Mouse (Mus musculus) forebrain, embryonic 10.5 days (tissue): Measurements from ENCODE around the gene Prlh. TPM values are rescaled to one million over a fixed set of nuclear protein-coding genes. Genes with fewer than 3 reads are reported as not detected.

ENCODE experiments used
- DNase-seq: peaks from one replicate; pipeline ENCODE4 v3.0.0-alpha.2; 2017; ENCODE audit warnings: low spot score; ENCODE audit errors: extremely low spot score
- H3K27ac ChIP-seq: fragments of 300-500 bp; sonication (generic); 2 replicates; pipeline ENCODE4 v1.5.1; 2016; ENCODE audit warnings: mild to moderate bottlenecking
- H3K27me3 ChIP-seq: fragments of 300-500 bp; sonication (generic); 2 replicates; pipeline ENCODE4 v1.6.1; 2016; ENCODE audit warnings: mild to moderate bottlenecking; ENCODE audit not compliant: poor library complexity, severe bottlenecking
- H3K36me3 ChIP-seq: fragments of 300-500 bp; sonication (generic); replicated peaks from 2 replicates; pipeline ENCODE4 v1.6.1; 2016; ENCODE audit warnings: mild to moderate bottlenecking, moderate library complexity
- H3K4me1 ChIP-seq: fragments of 300-500 bp; sonication (generic); 2 replicates; pipeline ENCODE4 v1.6.1; 2016
- H3K4me3 ChIP-seq: fragments of 300-500 bp; sonication (generic); 2 replicates; pipeline ENCODE4 v1.5.1; 2016; ENCODE audit warnings: mild to moderate bottlenecking, moderate library complexity
- H3K9me3 ChIP-seq: fragments of 300-500 bp; sonication (generic); 2 replicates; pipeline ENCODE4 v1.6.1; 2016; ENCODE audit warnings: mild to moderate bottlenecking, moderate library complexity
- WGBS: fragments of 180-500 bp; shearing (Covaris S2); methylation state at CpG from one replicate; pipeline ENCODE4 v1.1.7; 2016; 5-methylcytosine and 5-hydroxymethylcytosine counted together
- polyA plus RNA-seq: library from polyadenylated mRNA; unstranded; fragments of >200 nt; fragmentation: Nextera tagmentation; extraction: Ambion mirVana; gene quantifications from 2 replicates; pipeline ENCODE4 v1.2.1, GENCODE M21; 2016

The Prlh gene
- polyA plus RNA-seq, 1 experiment from 2014 or later: not detected

GRCm38 (mm10) chr1:90962994-90963393 is 10.1 kb downstream of the Prlh start:
- no peak for DNase-seq
- H3K4me3 ChIP-seq: no peak overlapping the region

GRCm38 (mm10) chr1:90967583-90967982 is 14.7 kb downstream of the Prlh start:
- Histone ChIP-seq H3K27ac (no peak overlapping the region), H3K36me3 (no peaks in the 10 kb centered on the region), H3K27me3 (peaks cover 20% of the 10 kb centered on the region), H3K4me3 (no peak overlapping the region), H3K4me1 (peaks cover 22% of the 10 kb centered on the region), H3K9me3 (no peaks in the 10 kb centered on the region)
- 87% methylated on average over 7 of the region's 7 CpGs for WGBS
- DNase-seq: no peak

More at GRCm38 (mm10) chr1:90962994-90963393, 10.1 kb downstream of the Prlh start:
- WGBS: 56% methylated on average over 3 of the region's 3 CpGs
- Histone ChIP-seq H3K27me3 (peaks cover 10% of the 10 kb centered on the region; the same call in 1 of the 2 replicates), H3K9me3 (no peaks in the 10 kb centered on the region), H3K36me3 (no peaks in the 10 kb centered on the region), H3K27ac (0 out of 2 replicates have a peak overlapping the region, but pooled peaks have one; percentile 20), H3K4me1 (peaks cover 9% of the 10 kb centered on the region)

- Histone ChIP-seq H3K4me1 (peaks cover 24% of the 10 kb centered on the region), H3K4me3 (no peak overlapping the region), H3K27ac (no peak overlapping the region), H3K9me3 (no peaks in the 10 kb centered on the region), H3K27me3 (peaks cover 26% of the 10 kb centered on the region), H3K36me3 (no peaks in the 10 kb centered on the region)
- WGBS: 81% methylated on average over 4 of the region's 4 CpGs
- no peak for DNase-seq
Observed at GRCm38 (mm10) chr1:90968649-90969048, 15.7 kb downstream of the Prlh start.

- Histone ChIP-seq H3K27ac (no peak within 1 kb of the TSS), H3K4me1 (peaks cover 31% of the 10 kb centered on the region), H3K9me3 (no peaks in the 10 kb centered on the region), H3K4me3 (no peak within 1 kb of the TSS), H3K27me3 (peaks cover 26% of the 10 kb centered on the region), H3K36me3 (no peaks in the 10 kb centered on the region)
- WGBS: 44% methylated on average over 9 of the region's 9 CpGs
- DNase-seq: no peak
Observed at GRCm38 (mm10) chr1:90969347-90969784, 16.5 kb downstream of the Prlh start, which contains the start of gene Rab17. TSS of gene Rab17 (minus strand) at chr1:90969661.

GRCm38 (mm10) chr1:90969881-90970390 is 17.0 kb downstream of the Prlh start:
- no peaks in the 10 kb centered on the region for H3K9me3 ChIP-seq
- H3K27me3 ChIP-seq: peaks cover 26% of the 10 kb centered on the region
- no peak overlapping the region for H3K27ac ChIP-seq
- H3K4me1 ChIP-seq: peaks cover 37% of the 10 kb centered on the region
- 79% methylated on average over 10 of the region's 10 CpGs for WGBS
- no peak for DNase-seq
- H3K36me3 ChIP-seq: no peaks in the 10 kb centered on the region
- no peak overlapping the region for H3K4me3 ChIP-seq

- H3K4me3 ChIP-seq: no peak overlapping the region
- peaks cover 51% of the 10 kb centered on the region for H3K4me1 ChIP-seq
- no peaks in the 10 kb centered on the region for H3K9me3 ChIP-seq
- H3K27me3 ChIP-seq: peaks cover 26% of the 10 kb centered on the region
- peak; percentile 92 for DNase-seq
- 23% methylated on average over 9 of the region's 9 CpGs for WGBS
- H3K36me3 ChIP-seq: no peaks in the 10 kb centered on the region
- peak overlapping the region; percentile 56; the same call in 1 of the 2 replicates for H3K27ac ChIP-seq
Observed at GRCm38 (mm10) chr1:90972911-90973573, 20.1 kb downstream of the Prlh start.

GRCm38 (mm10) chr1:90973574-90973911 is 20.6 kb downstream of the Prlh start:
- WGBS: 85% methylated on average over 2 of the region's 2 CpGs
- H3K27me3 ChIP-seq: peaks cover 26% of the 10 kb centered on the region
- H3K4me1 ChIP-seq: peaks cover 51% of the 10 kb centered on the region
- DNase-seq: no peak
- no peaks in the 10 kb centered on the region for H3K9me3 ChIP-seq
- H3K27ac ChIP-seq: peak overlapping the region; percentile 56; the same call in 1 of the 2 replicates
- H3K36me3 ChIP-seq: no peaks in the 10 kb centered on the region
- no peak overlapping the region for H3K4me3 ChIP-seq

- peak; percentile 61 for DNase-seq
- WGBS: 10% methylated on average over 12 of the region's 12 CpGs
- Histone ChIP-seq H3K9me3 (no peaks in the 10 kb centered on the region), H3K27ac (peak overlapping the region; percentile 51), H3K27me3 (peaks cover 21% of the 10 kb centered on the region), H3K4me1 (peaks cover 42% of the 10 kb centered on the region), H3K4me3 (peak overlapping the region; percentile 27; the same call in 1 of the 2 replicates), H3K36me3 (no peaks in the 10 kb centered on the region)
Observed at GRCm38 (mm10) chr1:90974906-90975649, 22.2 kb downstream of the Prlh start.

- H3K4me3 ChIP-seq: no peak overlapping the region
- 90% methylated on average over 4 of the region's 4 CpGs for WGBS
- DNase-seq: no peak
- H3K36me3 ChIP-seq: no peaks in the 10 kb centered on the region
- no peak overlapping the region for H3K27ac ChIP-seq
- H3K9me3 ChIP-seq: no peaks in the 10 kb centered on the region
- H3K27me3 ChIP-seq: peaks cover 19% of the 10 kb centered on the region
- peaks cover 42% of the 10 kb centered on the region for H3K4me1 ChIP-seq
Observed at GRCm38 (mm10) chr1:90975960-90976359, 23.1 kb downstream of the Prlh start.

GRCm38 (mm10) chr1:90980638-90981330 is 27.9 kb downstream of the Prlh start:
- Histone ChIP-seq H3K27me3 (no peaks in the 10 kb centered on the region), H3K9me3 (no peaks in the 10 kb centered on the region), H3K4me1 (peaks cover 5% of the 10 kb centered on the region), H3K4me3 (no peak overlapping the region), H3K36me3 (no peaks in the 10 kb centered on the region), H3K27ac (no peak overlapping the region)
- DNase-seq: no peak
- 83% methylated on average over 10 of the region's 10 CpGs for WGBS

- Histone ChIP-seq H3K9me3 (no peaks in the 10 kb centered on the region), H3K4me3 (no peak overlapping the region), H3K36me3 (no peaks in the 10 kb centered on the region), H3K27ac (no peak overlapping the region), H3K27me3 (no peaks in the 10 kb centered on the region), H3K4me1 (no peaks in the 10 kb centered on the region)
- DNase-seq: no peak
- WGBS: 83% methylated on average over 3 of the region's 3 CpGs
Observed at GRCm38 (mm10) chr1:90981346-90981745, 28.4 kb downstream of the Prlh start.

GRCm38 (mm10) chr1:90995916-90996315 is 43.0 kb downstream of the Prlh start:
- peaks cover 32% of the 10 kb centered on the region for H3K4me1 ChIP-seq

More at GRCm38 (mm10) chr1:90995916-90996315, 43.0 kb downstream of the Prlh start:
- peaks cover 19% of the 10 kb centered on the region for H3K27me3 ChIP-seq
- peaks cover 8% of the 10 kb centered on the region; the same call in 1 of the 2 replicates for H3K9me3 ChIP-seq
- no peaks in the 10 kb centered on the region for H3K36me3 ChIP-seq
- 93% methylated on average over 1 of the region's 1 CpGs for WGBS
- no peak for DNase-seq
- H3K4me3 ChIP-seq: no peak overlapping the region
- no peak overlapping the region for H3K27ac ChIP-seq
